ENCODE assay signal across 9 mouse cellular contexts in the genomic region with DNA sequence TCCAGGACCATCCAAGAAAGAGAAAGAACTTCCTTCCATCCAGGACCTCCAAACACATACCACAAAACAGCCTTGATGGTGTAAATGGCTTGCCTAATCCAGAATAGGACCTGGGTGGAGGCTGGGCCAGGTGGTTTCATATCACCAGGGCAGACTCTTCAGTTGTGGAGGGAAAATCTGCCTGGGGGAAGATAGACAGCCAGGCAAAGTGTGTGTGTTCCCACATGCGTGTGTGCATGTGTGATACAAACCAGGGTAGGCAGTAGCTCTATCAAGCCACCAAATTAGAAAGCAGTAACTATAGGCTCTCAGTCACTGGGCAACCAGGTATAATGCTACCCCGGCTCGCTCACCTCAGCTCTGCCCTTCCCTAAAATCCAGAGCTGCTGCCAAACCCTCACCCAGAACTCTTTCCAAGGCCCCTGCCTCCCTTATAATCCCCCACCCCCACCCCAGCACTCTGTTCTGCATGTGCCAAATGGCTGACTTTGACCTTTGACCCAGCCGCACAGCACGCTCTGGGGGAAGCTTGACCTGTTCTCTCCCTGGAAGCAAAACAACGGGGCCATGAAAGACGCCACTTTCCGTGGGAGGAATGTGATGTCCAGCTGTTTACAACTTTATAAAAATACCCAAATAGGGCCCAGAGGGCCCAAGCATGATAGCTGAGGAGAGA. TPM values are rescaled to one million over a fixed set of nuclear protein-coding genes. Genes with fewer than 3 reads are reported as not detected.
A peak's percentile ranks its signal among the peaks of the same experiment; 100 is the strongest.
DNase-seq lines count a peak whose midpoint lies in the region; ATAC-seq lines count a peak whose summit lies in the region.
"Had no signal": no experiment of that assay in that cellular context is flagged by ENCODE, and none has a peak within 500 bp of the region (broad histone marks: within the 10 kb centered on the region; RNA-seq: fewer than 3 reads in every experiment).

No protein-coding gene starts in this region.

- H3K4me1 ChIP-seq in forebrain, embryonic 13.5 days = peaks cover 14% of the 10 kb centered on the region; the same call in 1 of the 2 replicates
- peaks cover 9% of the 10 kb centered on the region for H3K4me1 ChIP-seq in neural tube, embryonic 14.5 days (ENCODE audit: control insufficient read depth, insufficient read depth, low read length)

- no peak overlapping the region for H3K4me3 ChIP-seq in forebrain, embryonic 13.5 days
- no peak overlapping the region for H3K4me3 ChIP-seq in neural tube, embryonic 14.5 days (ENCODE audit: low read depth, low read length)
- H3K4me3 ChIP-seq: embryonic facial prominence, embryonic 15.5 days had no signal

- H3K9ac ChIP-seq in forebrain, embryonic 13.5 days = no peak overlapping the region
- no peak overlapping the region for H3K9ac ChIP-seq in neural tube, embryonic 14.5 days (replicated peaks; ENCODE audit: low read depth, low read length)
- H3K9ac ChIP-seq: embryonic facial prominence, embryonic 15.5 days had no signal

- no peak for ATAC-seq in cerebellum, adult (ENCODE audit: insufficient number of reproducible peaks, low FRiP score, low TSS enrichment)
- ATAC-seq in forebrain, embryonic 13.5 days = 0 out of 2 replicates have a peak, but pooled peaks have one; percentile 8
- ATAC-seq in neural tube, embryonic 14.5 days (ENCODE audit: low read depth) = no peak

- no peaks in the 10 kb centered on the region for H3K36me3 ChIP-seq in forebrain, embryonic 13.5 days (ENCODE audit: poor library complexity, severe bottlenecking)
- H3K36me3 ChIP-seq in neural tube, embryonic 14.5 days (ENCODE audit: control insufficient read depth, insufficient read depth, low read length) = no peaks in the 10 kb centered on the region
- H3K36me3 ChIP-seq: embryonic facial prominence, embryonic 15.5 days had no signal

- no peak overlapping the region for H3K4me2 ChIP-seq in forebrain, embryonic 13.5 days
- H3K4me2 ChIP-seq in neural tube, embryonic 14.5 days (ENCODE audit: low read depth, low read length) = no peak overlapping the region
- H3K4me2 ChIP-seq: embryonic facial prominence, embryonic 15.5 days had no signal

- peak; percentile 58 to 60 for DNase-seq in cerebellum, postnatal 10 days
- DNase-seq in kidney, postnatal 14 days = peak; percentile 74
- no peak for DNase-seq in layer of hippocampus, adult 9-10 months (ENCODE audit: low spot score)
- no peak for DNase-seq in lung, postnatal 4 days
- no peak for DNase-seq in left cerebral cortex, postnatal 14 days (ENCODE audit: low spot score in 2 of 2)

- intact Hi-C loops in left cerebral cortex, postnatal 14 days (cut with DNase I) = no loop called here

- H3K9me3 ChIP-seq in forebrain, embryonic 13.5 days (replicated peaks) = no peaks in the 10 kb centered on the region
- H3K9me3 ChIP-seq in neural tube, embryonic 14.5 days (ENCODE audit: control insufficient read depth, low read length) = no peaks in the 10 kb centered on the region
- H3K9me3 ChIP-seq: embryonic facial prominence, embryonic 15.5 days had no signal

- peak overlapping the region; percentile 68 for H3K27ac ChIP-seq in forebrain, embryonic 13.5 days
- peak overlapping the region; percentile 64 for H3K27ac ChIP-seq in neural tube, embryonic 14.5 days (ENCODE audit: low read depth, low read length)
- H3K27ac ChIP-seq: embryonic facial prominence, embryonic 15.5 days had no signal

- no peaks in the 10 kb centered on the region for H3K27me3 ChIP-seq in forebrain, embryonic 13.5 days
- H3K27me3 ChIP-seq in neural tube, embryonic 14.5 days (ENCODE audit: control insufficient read depth, insufficient read depth, low read length) = no peaks in the 10 kb centered on the region
- H3K27me3 ChIP-seq: embryonic facial prominence, embryonic 15.5 days had no signal

- 41% methylated on average over 8 of the region's 8 CpGs for WGBS in forebrain, embryonic 13.5 days
- 32% methylated on average over 8 of the region's 8 CpGs for WGBS in neural tube, embryonic 14.5 days

RNA-seq across cellular contexts. Expression of gene Slc19a1, which starts 24.5 kb away (rescaled TPM):
- polyA plus RNA-seq in forebrain, embryonic 13.5 days (2015; fragmentation: Nextera tagmentation; extraction: Ambion mirVana) = 28.0 and 33.7 TPM in 2 replicates
- polyA plus RNA-seq in neural tube, embryonic 14.5 days (2014; fragmentation: Nextera tagmentation; extraction: Ambion mirVana) = 35.6 and 37.4 TPM in 2 replicates
- total RNA-seq in left cerebral cortex, postnatal 14 days (2021) = 10 to 100 TPM; 27.9 to 28.4 TPM

RNA-seq across cellular contexts. Expression of gene Pcbp3, which starts 45.9 kb away (rescaled TPM):
- polyA plus RNA-seq in forebrain, embryonic 13.5 days (2015; fragmentation: Nextera tagmentation; extraction: Ambion mirVana) = 49.3 and 52.5 TPM in 2 replicates
- polyA plus RNA-seq in neural tube, embryonic 14.5 days (2014; fragmentation: Nextera tagmentation; extraction: Ambion mirVana) = 45.8 and 60.8 TPM in 2 replicates
- 10 to 100 TPM; 63.0 to 69.9 TPM for total RNA-seq in left cerebral cortex, postnatal 14 days (2021)

Comparison
In these comparisons a context has a peak if more than half of its experiments do, and no peak if none do; other contexts are left out.
1. DNase-seq: peak in cerebellum, postnatal 10 days (2 of 2) and kidney, postnatal 14 days (single experiment); none in layer of hippocampus, adult 9-10 months (single experiment), lung, postnatal 4 days (0 of 2) and left cerebral cortex, postnatal 14 days (0 of 2).